Mouse (Mus musculus) heart, postnatal 0 days (tissue): ENCODE measurements at regions not wholly inside any gene's neighbourhood (a gene's known extent, or its start where the extent isn't known, plus 50 kb on each side); places are given as distances from the start of the nearest gene placed in this dataset.

Source experiments
- ATAC-seq: fragments of 200-750 bp; cut with Nextera tagmentation; 2 replicates; pipeline ENCODE4 v1.8.0; 2017; ENCODE audit warnings: low read depth, moderate number of reproducible peaks, moderate library complexity; ENCODE audit not compliant: insufficient read depth
- DNase-seq: peaks from one replicate; pipeline ENCODE4 v3.0.0-alpha.2; 2016; ENCODE audit warnings: low spot score
- H3K27ac ChIP-seq: fragments of 300-500 bp; sonication (generic); 2 replicates; pipeline ENCODE4 v1.5.1; 2014; ENCODE audit warnings: low read depth, mild to moderate bottlenecking
- H3K27me3 ChIP-seq: fragments of 300-500 bp; sonication (generic); 2 replicates; pipeline ENCODE4 v1.6.1; 2014; ENCODE audit warnings: low read length, mixed read lengths; ENCODE audit not compliant: control insufficient read depth, insufficient read depth
- H3K36me3 ChIP-seq: fragments of 300-500 bp; sonication (generic); replicated peaks from 2 replicates; pipeline ENCODE4 v1.6.1; 2014; ENCODE audit warnings: low read length, mixed read lengths; ENCODE audit not compliant: control insufficient read depth, insufficient read depth
- H3K4me1 ChIP-seq: fragments of 300-500 bp; sonication (generic); 2 replicates; pipeline ENCODE4 v1.6.1; 2014; ENCODE audit warnings: antibody characterized with exemption; ENCODE audit not compliant: control insufficient read depth, insufficient read depth
- H3K4me2 ChIP-seq: fragments of 300-500 bp; sonication (generic); 2 replicates; pipeline ENCODE4 v1.6.1; 2014; ENCODE audit warnings: low read depth, mild to moderate bottlenecking, low read length, moderate library complexity
- H3K4me3 ChIP-seq: fragments of 300-500 bp; sonication (generic); 2 replicates; pipeline ENCODE4 v1.5.1; 2014; ENCODE audit warnings: low read depth, low read length
- H3K9ac ChIP-seq: fragments of 300-500 bp; sonication (generic); replicated peaks from 2 replicates; pipeline ENCODE4 v1.6.1; 2014; ENCODE audit warnings: low read depth, low read length, mixed read lengths
- H3K9me3 ChIP-seq: fragments of 300-500 bp; sonication (generic); replicated peaks from 2 replicates; pipeline ENCODE4 v1.6.1; 2016; ENCODE audit warnings: low read length; ENCODE audit not compliant: control insufficient read depth
- CTCF ChIP-seq: IDR thresholded peaks from 2 replicates; pipeline ENCODE4 v1.5.1; 2016; ENCODE audit warnings: antibody characterized with exemption, control low read depth, low read depth
- EP300 ChIP-seq: IDR thresholded peaks from 2 replicates; pipeline ENCODE4 v1.6.1; 2016; ENCODE audit warnings: antibody characterized with exemption, low read depth
- WGBS: fragments of 180-500 bp; shearing (Covaris S2); extraction: QIAGEN DNeasy Blood & Tissue Kit; methylation state at CpG from one replicate; pipeline ENCODE4 v1.1.7; 2014; 5-methylcytosine and 5-hydroxymethylcytosine counted together

- H3K4me1 ChIP-seq, result no peaks in the 10 kb centered on the region
- DNase-seq (no peak), ATAC-seq (no peak)
- no peak overlapping the region for H3K4me3 ChIP-seq
- no peaks in the 10 kb centered on the region for H3K9me3 ChIP-seq
- no peaks in the 10 kb centered on the region for H3K36me3 ChIP-seq
- TF ChIP-seq EP300, result no peak
- 78% methylated on average over 4 of the region's 4 CpGs for WGBS
- no peak overlapping the region for H3K27ac ChIP-seq
- no peak overlapping the region for H3K4me2 ChIP-seq
- no peaks in the 10 kb centered on the region for H3K27me3 ChIP-seq
- no peak overlapping the region for H3K9ac ChIP-seq
These were observed 138.1 kb downstream of the Sox9 start for GRCm38 (mm10) chr11:112920131-112920530.

- H3K27ac ChIP-seq, result no peak overlapping the region
- H3K9ac ChIP-seq, result no peak overlapping the region
- no peak overlapping the region for H3K4me3 ChIP-seq
- WGBS, result 75% methylated on average over 1 of the region's 1 CpGs
- no peak for DNase-seq
- H3K4me2 ChIP-seq, result no peak overlapping the region
- H3K9me3 ChIP-seq, result no peaks in the 10 kb centered on the region
- no peaks in the 10 kb centered on the region for H3K4me1 ChIP-seq
- H3K36me3 ChIP-seq, result no peaks in the 10 kb centered on the region
- no peak for ATAC-seq
- H3K27me3 ChIP-seq, result no peaks in the 10 kb centered on the region
- TF ChIP-seq EP300 (no peak), CTCF (no peak)
These were observed 142.6 kb downstream of the Sox9 start for GRCm38 (mm10) chr11:112924577-112924976.

- no peak for ATAC-seq
- no peak overlapping the region for H3K4me2 ChIP-seq
- 54% methylated on average over 6 of the region's 6 CpGs for WGBS
These were observed 143.1 kb downstream of the Sox9 start for GRCm38 (mm10) chr11:112925140-112925539.

GRCm38 (mm10) chr11:112926330-112927025 lies 144.5 kb downstream of the Sox9 start:
- no peak for DNase-seq
- no peak overlapping the region for H3K4me2 ChIP-seq

More at GRCm38 (mm10) chr11:112925140-112925539, 143.1 kb downstream of the Sox9 start:
- H3K9ac ChIP-seq, result no peak overlapping the region
- H3K27me3 ChIP-seq, result no peaks in the 10 kb centered on the region
- H3K4me3 ChIP-seq, result no peak overlapping the region
- no peaks in the 10 kb centered on the region for H3K4me1 ChIP-seq
- TF ChIP-seq CTCF (no peak), EP300 (no peak)
- DNase-seq, result no peak
- no peaks in the 10 kb centered on the region for H3K9me3 ChIP-seq
- H3K27ac ChIP-seq, result no peak overlapping the region
- no peaks in the 10 kb centered on the region for H3K36me3 ChIP-seq

GRCm38 (mm10) chr11:112930186-112930808 lies 148.3 kb downstream of the Sox9 start:
- no peak for TF ChIP-seq CTCF
- no peak for TF ChIP-seq EP300
- Histone ChIP-seq H3K4me1 (no peaks in the 10 kb centered on the region), H3K4me2 (no peak overlapping the region), H3K4me3 (no peak overlapping the region), H3K36me3 (no peaks in the 10 kb centered on the region), H3K27me3 (no peaks in the 10 kb centered on the region), H3K27ac (no peak overlapping the region), H3K9me3 (no peaks in the 10 kb centered on the region), H3K9ac (no peak overlapping the region)
- whole genome bisulfite sequencing, result 25% methylated on average over 10 of the region's 10 CpGs
- DNase-seq (no peak), ATAC-seq (no peak)

More at GRCm38 (mm10) chr11:112926330-112927025, 144.5 kb downstream of the Sox9 start:
- TF ChIP-seq EP300, result no peak
- TF ChIP-seq CTCF, result no peak
- Histone ChIP-seq H3K36me3 (no peaks in the 10 kb centered on the region), H3K27ac (no peak overlapping the region), H3K4me1 (no peaks in the 10 kb centered on the region), H3K9ac (no peak overlapping the region), H3K27me3 (no peaks in the 10 kb centered on the region), H3K9me3 (no peaks in the 10 kb centered on the region), H3K4me3 (no peak overlapping the region)
- WGBS, result 72% methylated on average over 19 of the region's 19 CpGs
- no peak for ATAC-seq

- no peaks in the 10 kb centered on the region for H3K4me1 ChIP-seq
- H3K4me2 ChIP-seq, result no peak overlapping the region
- H3K27ac ChIP-seq, result no peak overlapping the region
- H3K9ac ChIP-seq, result no peak overlapping the region
- 0 out of 2 replicates have a peak, but pooled peaks cover 3% of the 10 kb centered on the region for H3K27me3 ChIP-seq
- no peaks in the 10 kb centered on the region for H3K9me3 ChIP-seq
- no peak overlapping the region for H3K4me3 ChIP-seq
- ATAC-seq, result no peak
- DNase-seq, result no peak
- WGBS, result 82% methylated on average over 10 of the region's 10 CpGs
- H3K36me3 ChIP-seq, result no peaks in the 10 kb centered on the region
- TF ChIP-seq CTCF, result no peak
- no peak for TF ChIP-seq EP300
These were observed 156.0 kb downstream of the Sox9 start for GRCm38 (mm10) chr11:112938035-112938434.
